Mouse (Mus musculus) erythroblast, embryonic 14.5 days (primary cell): ENCODE data around the gene Gpx7. TPM values are rescaled to one million over a fixed set of nuclear protein-coding genes. Genes with fewer than 3 reads are reported as not detected.

Experiments used
- H3K27me3 ChIP-seq: 2 replicates; pipeline ENCODE4 v1.6.1; 2012; ENCODE audit warnings: inconsistent platforms; ENCODE audit not compliant: control insufficient read depth
- H3K36me3 ChIP-seq: 2 replicates; pipeline ENCODE4 v1.6.1; 2012; ENCODE audit warnings: mild to moderate bottlenecking, inconsistent platforms; ENCODE audit not compliant: control insufficient read depth
- H3K4me1 ChIP-seq: 2 replicates; pipeline ENCODE4 v1.6.1; 2012; ENCODE audit warnings: inconsistent platforms; ENCODE audit not compliant: control insufficient read depth
- H3K4me3 ChIP-seq: replicated peaks from 2 replicates; pipeline ENCODE3; 2012; ENCODE audit warnings: moderate library complexity, mild to moderate bottlenecking, inconsistent platforms
- H3K9me3 ChIP-seq: 2 replicates; pipeline ENCODE4 v1.6.1; 2012; ENCODE audit warnings: low read length, inconsistent platforms, mixed read lengths; ENCODE audit not compliant: control insufficient read depth
- GATA1 ChIP-seq: IDR thresholded peaks from 2 replicates; pipeline ENCODE4 v1.6.1; 2012; ENCODE audit warnings: low read length, inconsistent platforms, mixed read lengths
- TAL1 ChIP-seq: IDR thresholded peaks from 3 replicates; pipeline ENCODE4 v1.6.1; 2012; ENCODE audit warnings: low read length, inconsistent platforms, mixed read lengths
- polyA plus RNA-seq: library from polyadenylated mRNA; stranded (reverse); fragments of >175 nt; gene quantifications from 2 replicates; pipeline ENCODE4 v1.2.3, GENCODE M21; 2012

Gpx7 gene
- polyA plus RNA-seq = not detected in 2 replicates

GRCm38 (mm10) chr4:108406861-108407401 is at the start of gene Gpx7:
Gpx7 (minus strand) TSS chr4:108406961.
- TF ChIP-seq GATA1 = no peak
- no peak for TF ChIP-seq TAL1
- H3K27me3 ChIP-seq = peaks cover 31% of the 10 kb centered on the region
- H3K36me3 ChIP-seq = no peaks in the 10 kb centered on the region
- peak within 1 kb of the TSS; percentile 20 for H3K4me3 ChIP-seq
- H3K4me1 ChIP-seq = no peaks in the 10 kb centered on the region
- H3K9me3 ChIP-seq = 0 out of 2 replicates have a peak, but pooled peaks cover 2% of the 10 kb centered on the region

GRCm38 (mm10) chr4:108456028-108456427 is 49.3 kb upstream of the Gpx7 start:
- no peaks in the 10 kb centered on the region for H3K9me3 ChIP-seq
- H3K4me1 ChIP-seq = peaks cover 23% of the 10 kb centered on the region
- H3K27me3 ChIP-seq = no peaks in the 10 kb centered on the region; the same call in 1 of the 2 replicates
- no peaks in the 10 kb centered on the region for H3K36me3 ChIP-seq
- no peak overlapping the region for H3K4me3 ChIP-seq
- TF ChIP-seq TAL1 (no peak), GATA1 (no peak)

GRCm38 (mm10) chr4:108448091-108448490 is 41.3 kb upstream of the Gpx7 start:
- no peak overlapping the region for H3K4me3 ChIP-seq
- H3K27me3 ChIP-seq = peaks cover 9% of the 10 kb centered on the region
- H3K36me3 ChIP-seq = no peaks in the 10 kb centered on the region
- no peaks in the 10 kb centered on the region for H3K9me3 ChIP-seq
- TF ChIP-seq GATA1 (no peak), TAL1 (no peak)
- no peaks in the 10 kb centered on the region for H3K4me1 ChIP-seq

- H3K4me1 ChIP-seq = no peaks in the 10 kb centered on the region
- peaks cover 3% of the 10 kb centered on the region for H3K27me3 ChIP-seq
- H3K9me3 ChIP-seq = no peaks in the 10 kb centered on the region
- no peaks in the 10 kb centered on the region for H3K36me3 ChIP-seq
- TF ChIP-seq GATA1 (no peak), TAL1 (no peak)
- no peak overlapping the region for H3K4me3 ChIP-seq
Measured at GRCm38 (mm10) chr4:108438082-108438840, 31.5 kb upstream of the Gpx7 start.

- no peaks in the 10 kb centered on the region for H3K9me3 ChIP-seq
- H3K4me1 ChIP-seq = no peaks in the 10 kb centered on the region
- peaks cover under 1% of the 10 kb centered on the region for H3K27me3 ChIP-seq
- TF ChIP-seq TAL1 = no peak
- TF ChIP-seq GATA1 = no peak
- H3K36me3 ChIP-seq = no peaks in the 10 kb centered on the region
- no peak overlapping the region for H3K4me3 ChIP-seq
Measured at GRCm38 (mm10) chr4:108436225-108436624, 29.5 kb upstream of the Gpx7 start.

GRCm38 (mm10) chr4:108435646-108436045 is 28.9 kb upstream of the Gpx7 start:
- TF ChIP-seq TAL1 = no peak
- TF ChIP-seq GATA1 = no peak
- Histone ChIP-seq H3K4me1 (no peaks in the 10 kb centered on the region), H3K9me3 (no peaks in the 10 kb centered on the region), H3K36me3 (no peaks in the 10 kb centered on the region), H3K4me3 (no peak overlapping the region), H3K27me3 (no peaks in the 10 kb centered on the region)

GRCm38 (mm10) chr4:108434781-108435180 is 28.0 kb upstream of the Gpx7 start:
- no peak for TF ChIP-seq GATA1
- no peak for TF ChIP-seq TAL1
- H3K36me3 ChIP-seq = no peaks in the 10 kb centered on the region
- no peak overlapping the region for H3K4me3 ChIP-seq
- H3K27me3 ChIP-seq = no peaks in the 10 kb centered on the region
- H3K9me3 ChIP-seq = no peaks in the 10 kb centered on the region
- H3K4me1 ChIP-seq = no peaks in the 10 kb centered on the region

GRCm38 (mm10) chr4:108434221-108434620 is 27.5 kb upstream of the Gpx7 start:
- Histone ChIP-seq H3K9me3 (no peaks in the 10 kb centered on the region), H3K4me3 (no peak overlapping the region), H3K36me3 (no peaks in the 10 kb centered on the region), H3K27me3 (no peaks in the 10 kb centered on the region), H3K4me1 (no peaks in the 10 kb centered on the region)
- TF ChIP-seq GATA1 = no peak
- no peak for TF ChIP-seq TAL1

GRCm38 (mm10) chr4:108433341-108433740 is 26.6 kb upstream of the Gpx7 start:
- H3K9me3 ChIP-seq = no peaks in the 10 kb centered on the region
- no peaks in the 10 kb centered on the region for H3K27me3 ChIP-seq
- no peak overlapping the region for H3K4me3 ChIP-seq
- TF ChIP-seq TAL1 (no peak), GATA1 (no peak)
- no peaks in the 10 kb centered on the region for H3K36me3 ChIP-seq
- H3K4me1 ChIP-seq = peaks cover under 1% of the 10 kb centered on the region; the same call in 1 of the 2 replicates
